ENCODE assay signal across 18 mouse cellular contexts in genomic region chr2:71458624-71459023, GRCm38 (mm10). TPM values are rescaled to one million over a fixed set of nuclear protein-coding genes. Genes with fewer than 3 reads are reported as not detected.
A peak's percentile ranks its signal among the peaks of the same experiment; 100 is the strongest.
DNase-seq lines count a peak whose midpoint lies in the region; ATAC-seq and TF ChIP-seq lines count a peak whose summit lies in the region.
"Had no signal": no experiment of that assay in that cellular context is flagged by ENCODE, and none has a peak within 500 bp of the region (broad histone marks: within the 10 kb centered on the region; RNA-seq: fewer than 3 reads in every experiment).

No protein-coding gene starts in this region.

- H3K9me3 ChIP-seq in liver, embryonic 12.5 days (replicated peaks), result no peaks in the 10 kb centered on the region
- H3K9me3 ChIP-seq in liver, postnatal 0 days (ENCODE audit: low read length), result no peaks in the 10 kb centered on the region
- H3K9me3 ChIP-seq in MEL (replicated peaks; ENCODE audit: insufficient read depth, low read length), result no peaks in the 10 kb centered on the region
- H3K9me3 ChIP-seq in liver, embryonic 15.5 days (replicated peaks), result no peaks in the 10 kb centered on the region
- H3K9me3 ChIP-seq: embryonic facial prominence, embryonic 15.5 days; heart, embryonic 13.5 days had no signal

- no peak overlapping the region for H3K4me3 ChIP-seq in liver, embryonic 12.5 days
- no peak overlapping the region for H3K4me3 ChIP-seq in liver, postnatal 0 days (ENCODE audit: low read depth, low read length)
- peak overlapping the region; percentile 68 to 72 for H3K4me3 ChIP-seq in MEL (ENCODE audit: control insufficient read depth in 1 of 2, insufficient read depth in 1 of 2, low read depth in 2 of 2, low read length in 2 of 2)
- H3K4me3 ChIP-seq in liver, embryonic 15.5 days (replicated peaks), result no peak overlapping the region
- H3K4me3 ChIP-seq: embryonic facial prominence, embryonic 15.5 days; erythroblast, embryonic 14.5 days; heart, embryonic 13.5 days had no signal

- ATAC-seq in liver, embryonic 12.5 days, result no peak
- ATAC-seq in liver, postnatal 0 days, result no peak
- no peak for ATAC-seq in liver, embryonic 15.5 days (ENCODE audit: insufficient read depth)
- ATAC-seq: forebrain, embryonic 16.5 days had no signal

- no peaks in the 10 kb centered on the region for H3K36me3 ChIP-seq in liver, embryonic 12.5 days
- H3K36me3 ChIP-seq in liver, postnatal 0 days (replicated peaks; ENCODE audit: insufficient read depth, low read length), result no peaks in the 10 kb centered on the region
- H3K36me3 ChIP-seq in MEL (ENCODE audit: control insufficient read depth in 1 of 2, insufficient read depth in 2 of 2, low read length in 2 of 2), result peaks cover 0 to 45% of the 10 kb centered on the region in 2 experiments; a peak in 2 of 4 replicates
- H3K36me3 ChIP-seq in liver, embryonic 15.5 days (replicated peaks), result no peaks in the 10 kb centered on the region
- H3K36me3 ChIP-seq: embryonic facial prominence, embryonic 15.5 days; heart, embryonic 13.5 days had no signal

- no peak for TF ChIP-seq CTCF in liver, postnatal 0 days (IDR thresholded peaks at IDR 0.05; ENCODE audit: low read depth)
- TF ChIP-seq CTCF in MEL (IDR thresholded peaks at IDR 0.05 in 2 of 3, conservative IDR thresholded peaks at IDR 0.05 in 1 of 3; ENCODE audit: control insufficient read depth in 1 of 3, insufficient read depth in 1 of 3, low read depth in 2 of 3, low read length in 3 of 3, poor library complexity in 1 of 3, severe bottlenecking in 1 of 3), result no peak

- WGBS in liver, embryonic 12.5 days (ENCODE audit: insufficient replicate concordance), result 66% methylated on average over 13 of the region's 13 CpGs
- 78% methylated on average over 13 of the region's 13 CpGs for WGBS in liver, postnatal 0 days (ENCODE audit: insufficient replicate concordance)
- WGBS in liver, embryonic 15.5 days (ENCODE audit: insufficient replicate concordance), result 70% methylated on average over 13 of the region's 13 CpGs

- H3K4me1 ChIP-seq in liver, embryonic 12.5 days, result peaks cover 88% of the 10 kb centered on the region
- H3K4me1 ChIP-seq in liver, postnatal 0 days (ENCODE audit: insufficient read depth), result peaks cover 23% of the 10 kb centered on the region
- H3K4me1 ChIP-seq in MEL (ENCODE audit: control insufficient read depth in 1 of 2, insufficient read depth in 2 of 2, low read length in 2 of 2), result peaks cover 29 to 35% of the 10 kb centered on the region in 2 experiments
- peaks cover 77% of the 10 kb centered on the region for H3K4me1 ChIP-seq in liver, embryonic 15.5 days (replicated peaks)
- H3K4me1 ChIP-seq: embryonic facial prominence, embryonic 15.5 days had no signal

- H3K27me3 ChIP-seq in liver, embryonic 12.5 days (replicated peaks), result no peaks in the 10 kb centered on the region
- H3K27me3 ChIP-seq in liver, postnatal 0 days (ENCODE audit: insufficient read depth, low read length), result no peaks in the 10 kb centered on the region
- no peaks in the 10 kb centered on the region for H3K27me3 ChIP-seq in MEL (ENCODE audit: control insufficient read depth in 1 of 2, insufficient read depth in 2 of 2, low read length in 2 of 2)
- no peaks in the 10 kb centered on the region for H3K27me3 ChIP-seq in liver, embryonic 15.5 days
- H3K27me3 ChIP-seq: embryonic facial prominence, embryonic 15.5 days; heart, embryonic 13.5 days had no signal

- no peak for TF ChIP-seq EP300 in liver, postnatal 0 days (IDR thresholded peaks at IDR 0.05; ENCODE audit: low read depth)
- TF ChIP-seq EP300 in MEL (IDR thresholded peaks at IDR 0.05; ENCODE audit: low read depth in 1 of 2, low read length in 2 of 2), result no peak

- peak overlapping the region; percentile 23 for H3K4me2 ChIP-seq in liver, embryonic 12.5 days
- H3K4me2 ChIP-seq in liver, postnatal 0 days (ENCODE audit: low read depth, low read length), result no peak overlapping the region
- H3K4me2 ChIP-seq in liver, embryonic 15.5 days, result no peak overlapping the region
- H3K4me2 ChIP-seq: embryonic facial prominence, embryonic 15.5 days; heart, embryonic 13.5 days; hindbrain, embryonic 14.5 days had no signal

- peak in 1 of 2 experiments; percentile 54; a peak in 1 of 4 replicates for TF ChIP-seq POLR2A in MEL (IDR thresholded peaks at IDR 0.05; ENCODE audit: control insufficient read depth in 1 of 2, insufficient read depth in 1 of 2, low read depth in 1 of 2, low read length in 2 of 2, poor library complexity in 1 of 2)

- peak overlapping the region; percentile 68 for H3K27ac ChIP-seq in liver, embryonic 12.5 days
- no peak overlapping the region for H3K27ac ChIP-seq in liver, postnatal 0 days (ENCODE audit: low read depth)
- H3K27ac ChIP-seq in MEL (ENCODE audit: control insufficient read depth, low read depth, low read length), result peak overlapping the region; percentile 83
- peak overlapping the region; percentile 93; the same call in 1 of the 2 replicates for H3K27ac ChIP-seq in liver, embryonic 15.5 days (replicated peaks)
- H3K27ac ChIP-seq: embryonic facial prominence, embryonic 15.5 days; heart, embryonic 13.5 days; hindbrain, embryonic 14.5 days had no signal

- H3K9ac ChIP-seq in liver, embryonic 12.5 days, result peak overlapping the region; percentile 2; the same call in 1 of the 2 replicates
- no peak overlapping the region for H3K9ac ChIP-seq in liver, postnatal 0 days (replicated peaks)
- H3K9ac ChIP-seq in MEL (ENCODE audit: control insufficient read depth, low read depth, low read length, poor library complexity, severe bottlenecking), result peak overlapping the region; percentile 82
- H3K9ac ChIP-seq in liver, embryonic 15.5 days, result no peak overlapping the region
- H3K9ac ChIP-seq: embryonic facial prominence, embryonic 15.5 days; heart, embryonic 13.5 days; hindbrain, embryonic 14.5 days had no signal

- peaks cover 4% of the 10 kb centered on the region for H3K79me2 ChIP-seq in MEL (ENCODE audit: control insufficient read depth, insufficient read depth, low read length, poor library complexity)

- no peak for TF ChIP-seq RAD21 in MEL (IDR thresholded peaks at IDR 0.05; ENCODE audit: low read depth, low read length)

- DNase-seq in heart, adult 11 months, result peak; percentile 90
- DNase-seq in heart, postnatal 4 days, result no peak
- no peak for DNase-seq in liver, postnatal 0 days
- peak; percentile 77 for DNase-seq in MEL (ENCODE audit: low read depth, low spot score)
- no peak for DNase-seq in spleen, postnatal 10 days (ENCODE audit: low spot score in 2 of 2)
- DNase-seq: adrenal gland, adult 2 months; adrenal gland, postnatal 25 days; cerebellum, adult 2 months; cerebellum, postnatal 10 days; gastrocnemius, postnatal 10 days; heart, postnatal 36 days had no signal

TF ChIP-seq in MEL, 35 proteins besides CTCF, POLR2A, EP300 and RAD21 (continues in another document):
- TF ChIP-seq HCFC1 (IDR thresholded peaks at IDR 0.05; ENCODE audit: low read depth, low read length) (no peak), RCOR1 (IDR thresholded peaks at IDR 0.05; ENCODE audit: low read depth, low read length) (no peak), JUND (IDR thresholded peaks at IDR 0.05; ENCODE audit: low read depth, low read length) (no peak), TCF12 (IDR thresholded peaks at IDR 0.05; ENCODE audit: low read depth, low read length) (no peak), MAZ (IDR thresholded peaks at IDR 0.05; ENCODE audit: low read depth, low read length) (no peak), USF1 (IDR thresholded peaks at IDR 0.05; ENCODE audit: low read depth, low read length) (0 out of 2 replicates have a peak, but pooled peaks have one; percentile 1), SIN3A (IDR thresholded peaks at IDR 0.05; ENCODE audit: low read length) (no peak), TBP (IDR thresholded peaks at IDR 0.05; ENCODE audit: low read depth, low read length) (no peak), NELFE (IDR thresholded peaks at IDR 0.05; ENCODE audit: low read depth, low read length) (peak; percentile 59), UBTF (IDR thresholded peaks at IDR 0.05; ENCODE audit: borderline replicate concordance, insufficient read depth, low read depth, low read length) (no peak), POLR2AphosphoS5 (IDR thresholded peaks at IDR 0.05; ENCODE audit: borderline replicate concordance, low read depth, low read length) (no peak), ZNF384 (IDR thresholded peaks at IDR 0.05; ENCODE audit: low read depth, low read length) (no peak), USF2 (IDR thresholded peaks at IDR 0.05; ENCODE audit: borderline replicate concordance in 1 of 2, insufficient read depth in 1 of 2, low read depth in 1 of 2, low read length in 2 of 2) (no peak), CHD2 (IDR thresholded peaks at IDR 0.05; ENCODE audit: low read length) (no peak), ETS1 (IDR thresholded peaks at IDR 0.05; ENCODE audit: low read depth, low read length) (no peak), SMC3 (IDR thresholded peaks at IDR 0.05; ENCODE audit: low read depth, low read length) (no peak), MEF2A (IDR thresholded peaks at IDR 0.05; ENCODE audit: extremely low read depth, insufficient replicate concordance, low read depth, low read length, poor library complexity, severe bottlenecking) (no peak), BHLHE40 (IDR thresholded peaks at IDR 0.05; ENCODE audit: borderline replicate concordance, low read depth, low read length) (no peak), GATA1 (IDR thresholded peaks at IDR 0.05; ENCODE audit: low read depth, low read length) (no peak), CHD1 (IDR thresholded peaks at IDR 0.05; ENCODE audit: low read depth, low read length) (no peak), MYC (IDR thresholded peaks at IDR 0.05; ENCODE audit: low read depth, low read length) (no peak), E2F4 (IDR thresholded peaks at IDR 0.05; ENCODE audit: borderline replicate concordance, low read depth, low read length) (no peak), POLR2AphosphoS2 (IDR thresholded peaks at IDR 0.05; ENCODE audit: low read length) (no peak), MAX (IDR thresholded peaks at IDR 0.05; ENCODE audit: low read length) (no peak), KAT2A (conservative IDR thresholded peaks at IDR 0.05; ENCODE audit: low read depth, low read length) (no peak), MAFK (IDR thresholded peaks at IDR 0.05; ENCODE audit: borderline replicate concordance, low read depth, low read length) (no peak), MYB (IDR thresholded peaks at IDR 0.05; ENCODE audit: low read depth, low read length) (no peak), ZC3H11A (IDR thresholded peaks at IDR 0.05; ENCODE audit: low read depth, low read length) (no peak)

RNA-seq across cellular contexts. Expression of gene Metap1d, which starts 5.5 kb away (rescaled TPM):
- 10 to 100 TPM; 35.1 to 37.1 TPM for total RNA-seq in heart, postnatal 4 days (2021)
- polyA plus RNA-seq in liver, embryonic 12.5 days (2016; fragmentation: Nextera tagmentation; extraction: Ambion mirVana), result 27.1 and 30.2 TPM in 2 replicates
- 21.1 and 21.7 TPM in 2 replicates for polyA plus RNA-seq in liver, postnatal 0 days (2015; fragmentation: Nextera tagmentation; extraction: Ambion mirVana)
- total RNA-seq in MEL (2012; rRNA removed), result 14.4 and 19.5 TPM in 2 replicates
- 10 to 100 TPM in 1 of 2 experiments, not detected in 1; 28.5 TPM for polyA plus RNA-seq in MEL (2012; ENCODE audit: insufficient read depth in 1 of 2, insufficient read length in 2 of 2, low read depth in 1 of 2, low replicate concordance in 2 of 2, missing spikeins in 1 of 2)
- 21.0 and 21.4 TPM in 2 replicates for polyA plus RNA-seq in liver, embryonic 15.5 days (2015; fragmentation: Nextera tagmentation; extraction: Ambion mirVana)

Comparison
In these comparisons a context has a peak if more than half of its experiments do, and no peak if none do; other contexts are left out.
1. DNase-seq: peak in heart, adult 11 months (single experiment) and MEL (single experiment); none in heart, postnatal 4 days (single experiment), liver, postnatal 0 days (single experiment) and spleen, postnatal 10 days (0 of 2).
2. H3K9ac ChIP-seq: peak in liver, embryonic 12.5 days (single experiment) and MEL (single experiment); none in liver, postnatal 0 days (single experiment) and liver, embryonic 15.5 days (single experiment).
3. H3K4me3 ChIP-seq: peak in MEL (2 of 2); none in liver, embryonic 12.5 days (single experiment), liver, postnatal 0 days (single experiment) and liver, embryonic 15.5 days (single experiment).